Mouse (Mus musculus): Measurements from ENCODE around the gene Mta1. TPM values are rescaled to one million over a fixed set of nuclear protein-coding genes. Genes with fewer than 3 reads are reported as not detected.

Mta1 gene
- 13.4 and 14.6 TPM in 2 replicates for polyA plus RNA-seq (2015; fragmentation: Nextera tagmentation; extraction: Ambion mirVana)

DNA sequence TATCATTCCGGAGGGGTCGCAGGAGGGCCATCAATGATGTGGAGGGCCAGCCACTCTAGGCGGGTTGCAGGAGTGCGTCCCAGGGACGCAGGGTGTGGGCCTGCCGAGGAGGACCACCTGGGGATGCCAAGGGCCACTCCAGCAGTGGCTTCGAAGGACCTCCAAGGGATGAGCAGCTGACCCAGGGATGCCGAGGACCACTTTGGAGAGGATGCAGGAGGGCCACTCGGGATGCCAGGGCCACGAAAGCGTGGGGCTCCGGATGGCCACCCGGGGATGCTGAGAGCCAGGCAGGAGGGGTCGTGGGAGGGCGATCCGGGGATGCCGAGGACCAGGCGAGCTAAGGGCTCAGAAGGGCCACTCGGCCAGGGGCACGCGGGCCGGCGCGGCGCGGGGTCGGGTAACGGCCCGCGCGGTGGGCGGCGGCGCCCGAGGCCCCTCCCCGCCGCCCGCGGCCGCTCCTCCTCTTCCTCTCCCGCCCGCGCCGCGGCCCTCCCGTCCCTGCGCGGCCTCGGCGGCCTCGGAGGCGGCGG is at the start of gene Mta1:
Gene Mta1, plus strand, starts transcription at position 530 of the 533 bp plus-strand sequence.
- 0% methylated on average over 13 of the region's 53 CpGs for WGBS
- ATAC-seq = peak; percentile 60
- Histone ChIP-seq H3K4me2 (ENCODE audit: low read length) (peak within 1 kb of the TSS; percentile 98), H3K9me3 (ENCODE audit: control insufficient read depth, low read length) (no peaks in the 10 kb centered on the region), H3K27me3 (replicated peaks; ENCODE audit: control insufficient read depth, insufficient read depth, low read length) (no peaks in the 10 kb centered on the region), H3K4me3 (ENCODE audit: low read length) (peak within 1 kb of the TSS; percentile 96), H3K27ac (ENCODE audit: low read depth, low read length) (peak within 1 kb of the TSS; percentile 87), H3K36me3 (ENCODE audit: control insufficient read depth, insufficient read depth, low read length) (no peaks in the 10 kb centered on the region), H3K9ac (ENCODE audit: low read depth, low read length) (peak within 1 kb of the TSS; percentile 99), H3K4me1 (ENCODE audit: control insufficient read depth, insufficient read depth, low read depth, low read length) (peaks cover 35% of the 10 kb centered on the region)

DNA sequence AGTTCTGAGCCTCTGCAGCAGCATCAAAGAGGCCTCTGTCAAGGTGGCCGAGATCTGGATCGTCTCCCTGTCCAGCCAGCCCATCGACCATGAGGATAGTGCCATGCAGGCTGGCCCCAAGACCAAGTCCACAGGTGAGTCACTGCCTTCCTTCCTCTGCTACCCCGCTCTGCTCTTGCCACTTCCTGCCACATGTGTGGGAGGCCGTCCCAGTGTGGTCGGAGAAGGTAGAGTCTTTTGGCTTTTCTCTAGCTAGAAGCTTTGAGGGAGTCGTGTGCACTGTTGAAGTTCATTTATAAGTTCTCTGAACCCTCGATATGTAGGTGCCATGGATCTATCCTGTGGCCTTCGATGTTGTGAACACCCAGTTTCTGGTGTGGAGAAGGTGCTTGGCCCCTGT is 48.2 kb upstream of the Mta1 start:
- no peak for ATAC-seq
- no peak overlapping the region for H3K27ac ChIP-seq (ENCODE audit: low read depth, low read length)
- no peak overlapping the region for H3K4me2 ChIP-seq (ENCODE audit: low read length)
- WGBS = 93% methylated on average over 9 of the region's 9 CpGs
- no peaks in the 10 kb centered on the region for H3K4me1 ChIP-seq (ENCODE audit: control insufficient read depth, insufficient read depth, low read depth, low read length)
- H3K9me3 ChIP-seq (ENCODE audit: control insufficient read depth, low read length) = no peaks in the 10 kb centered on the region
- H3K36me3 ChIP-seq (ENCODE audit: control insufficient read depth, insufficient read depth, low read length) = peaks cover 46% of the 10 kb centered on the region
- H3K9ac ChIP-seq (ENCODE audit: low read depth, low read length) = no peak overlapping the region
- no peaks in the 10 kb centered on the region for H3K27me3 ChIP-seq (replicated peaks; ENCODE audit: control insufficient read depth, insufficient read depth, low read length)
- no peak overlapping the region for H3K4me3 ChIP-seq (ENCODE audit: low read length)

DNA sequence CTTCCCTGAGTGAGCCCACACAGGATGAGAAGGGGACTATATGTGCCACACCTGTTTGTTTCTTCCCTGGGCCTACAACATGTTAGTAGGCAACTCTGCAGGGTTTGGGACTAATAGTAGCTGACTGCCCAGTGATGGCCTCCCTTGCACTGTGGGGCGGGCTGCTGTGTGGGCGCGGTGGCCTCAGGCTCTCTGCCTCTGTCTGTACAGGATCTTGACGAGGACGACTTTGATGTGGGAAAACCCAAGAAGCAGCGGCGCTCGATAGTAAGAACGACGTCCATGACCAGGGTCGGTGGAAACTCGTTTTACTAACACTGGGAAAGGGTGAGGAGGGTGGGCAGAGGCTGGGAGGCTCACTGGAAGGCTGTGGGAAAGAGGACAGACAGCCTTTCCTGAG is 47.4 kb upstream of the Mta1 start:
- ATAC-seq = no peak
- Histone ChIP-seq H3K4me3 (ENCODE audit: low read length) (no peak overlapping the region), H3K4me1 (ENCODE audit: control insufficient read depth, insufficient read depth, low read depth, low read length) (no peaks in the 10 kb centered on the region), H3K27ac (ENCODE audit: low read depth, low read length) (no peak overlapping the region), H3K36me3 (ENCODE audit: control insufficient read depth, insufficient read depth, low read length) (peaks cover 42% of the 10 kb centered on the region), H3K9me3 (ENCODE audit: control insufficient read depth, low read length) (no peaks in the 10 kb centered on the region), H3K4me2 (ENCODE audit: low read length) (no peak overlapping the region), H3K27me3 (replicated peaks; ENCODE audit: control insufficient read depth, insufficient read depth, low read length) (no peaks in the 10 kb centered on the region), H3K9ac (ENCODE audit: low read depth, low read length) (no peak overlapping the region)
- 94% methylated on average over 12 of the region's 12 CpGs for WGBS

DNA sequence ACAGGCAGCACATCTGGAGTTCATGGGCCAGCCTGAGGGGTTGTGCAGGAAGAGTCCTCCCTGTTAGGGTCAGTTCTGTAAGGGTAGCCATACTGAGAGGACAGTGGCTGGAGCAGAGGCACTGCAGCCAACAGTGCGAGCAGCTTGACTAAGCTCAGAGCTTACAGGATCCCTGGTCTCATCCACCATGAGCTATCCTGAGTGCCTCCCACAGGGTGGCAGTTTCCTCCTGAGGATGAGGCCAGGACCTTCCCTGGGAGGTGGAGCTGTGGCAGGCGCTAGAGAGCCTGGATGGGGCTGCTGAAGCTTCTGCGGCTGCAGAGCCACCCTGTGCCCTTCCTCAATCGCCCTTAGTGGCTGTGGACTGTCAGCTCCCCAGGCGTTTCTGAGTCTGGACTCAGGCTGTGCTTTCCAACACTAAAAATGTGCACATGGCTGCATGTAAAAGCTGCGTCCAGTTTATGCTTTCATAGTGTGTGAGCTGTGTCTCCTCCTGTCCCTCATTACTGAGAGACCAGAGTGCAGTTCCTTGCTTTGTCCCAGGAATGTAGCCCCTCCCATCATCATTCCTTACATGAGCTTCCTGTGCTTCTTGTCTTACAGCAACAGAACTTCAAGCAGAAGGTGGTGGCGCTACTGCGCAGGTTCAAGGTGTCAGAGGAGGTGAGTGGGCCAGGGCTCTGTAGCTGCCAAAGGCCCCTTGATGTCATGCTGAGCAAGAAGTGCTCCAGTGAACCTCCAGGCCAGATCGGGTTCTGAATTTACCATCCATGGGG is 46.3 kb upstream of the Mta1 start:
- no peaks in the 10 kb centered on the region for H3K4me1 ChIP-seq (ENCODE audit: control insufficient read depth, insufficient read depth, low read depth, low read length)
- no peak overlapping the region for H3K4me3 ChIP-seq (ENCODE audit: low read length)
- no peak overlapping the region for H3K27ac ChIP-seq (ENCODE audit: low read depth, low read length)
- H3K9me3 ChIP-seq (ENCODE audit: control insufficient read depth, low read length) = no peaks in the 10 kb centered on the region
- H3K36me3 ChIP-seq (ENCODE audit: control insufficient read depth, insufficient read depth, low read length) = peaks cover 35% of the 10 kb centered on the region
- H3K27me3 ChIP-seq (replicated peaks; ENCODE audit: control insufficient read depth, insufficient read depth, low read length) = no peaks in the 10 kb centered on the region
- WGBS = 70% methylated on average over 9 of the region's 9 CpGs
- ATAC-seq = no peak
- no peak overlapping the region for H3K4me2 ChIP-seq (ENCODE audit: low read length)
- no peak overlapping the region for H3K9ac ChIP-seq (ENCODE audit: low read depth, low read length)

DNA sequence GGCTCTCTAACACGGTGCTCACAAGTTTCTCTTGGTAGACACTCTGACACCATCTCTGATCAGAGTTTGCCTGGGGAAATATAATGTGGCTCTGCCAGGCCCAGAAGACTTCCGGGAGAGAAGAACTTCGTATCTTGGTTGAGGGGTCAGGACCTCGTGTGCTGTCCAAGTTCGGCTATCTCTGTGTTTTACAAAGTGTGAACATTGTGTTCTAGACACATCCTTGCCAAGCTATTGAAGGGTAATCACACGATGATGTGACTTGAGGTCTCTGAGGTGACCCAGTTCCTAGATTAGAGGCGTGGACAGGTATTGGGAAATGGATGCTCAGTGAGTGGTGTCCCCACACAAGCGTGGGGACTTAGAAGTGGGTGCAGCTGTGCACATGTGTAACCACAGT is 42.0 kb upstream of the Mta1 start:
- Histone ChIP-seq H3K27me3 (replicated peaks; ENCODE audit: control insufficient read depth, insufficient read depth, low read length) (no peaks in the 10 kb centered on the region), H3K4me3 (ENCODE audit: low read length) (no peak overlapping the region), H3K36me3 (ENCODE audit: control insufficient read depth, insufficient read depth, low read length) (peaks cover 42% of the 10 kb centered on the region), H3K9ac (ENCODE audit: low read depth, low read length) (no peak overlapping the region), H3K27ac (ENCODE audit: low read depth, low read length) (no peak overlapping the region), H3K4me2 (ENCODE audit: low read length) (no peak overlapping the region), H3K4me1 (ENCODE audit: control insufficient read depth, insufficient read depth, low read depth, low read length) (no peaks in the 10 kb centered on the region), H3K9me3 (ENCODE audit: control insufficient read depth, low read length) (no peaks in the 10 kb centered on the region)
- 96% methylated on average over 8 of the region's 8 CpGs for WGBS
- ATAC-seq = no peak

DNA sequence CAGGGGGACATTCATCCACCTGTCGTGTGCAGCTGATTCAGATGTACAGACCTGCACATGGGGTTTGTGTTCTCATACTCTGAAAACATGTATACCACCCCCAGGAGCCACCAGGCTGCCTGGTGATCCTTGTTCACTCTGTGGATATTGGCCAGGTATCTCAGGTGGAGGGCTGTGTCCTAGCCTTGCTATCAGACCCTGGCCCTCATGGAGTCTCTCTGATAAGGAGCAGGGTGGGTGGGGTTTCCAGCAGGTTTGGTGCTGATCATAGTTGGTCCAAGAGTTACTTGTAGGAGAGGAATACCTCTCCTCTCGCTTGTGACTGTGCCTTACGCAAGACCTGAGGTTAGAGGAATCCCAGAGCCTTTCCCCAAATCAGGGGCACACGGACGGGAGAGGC is 37.9 kb upstream of the Mta1 start:
- Histone ChIP-seq H3K9ac (ENCODE audit: low read depth, low read length) (no peak overlapping the region), H3K27ac (ENCODE audit: low read depth, low read length) (no peak overlapping the region), H3K4me3 (ENCODE audit: low read length) (no peak overlapping the region), H3K27me3 (replicated peaks; ENCODE audit: control insufficient read depth, insufficient read depth, low read length) (no peaks in the 10 kb centered on the region), H3K9me3 (ENCODE audit: control insufficient read depth, low read length) (no peaks in the 10 kb centered on the region), H3K36me3 (ENCODE audit: control insufficient read depth, insufficient read depth, low read length) (peaks cover 49% of the 10 kb centered on the region), H3K4me1 (ENCODE audit: control insufficient read depth, insufficient read depth, low read depth, low read length) (no peaks in the 10 kb centered on the region), H3K4me2 (ENCODE audit: low read length) (no peak overlapping the region)
- ATAC-seq = no peak
- WGBS = 91% methylated on average over 5 of the region's 5 CpGs

DNA sequence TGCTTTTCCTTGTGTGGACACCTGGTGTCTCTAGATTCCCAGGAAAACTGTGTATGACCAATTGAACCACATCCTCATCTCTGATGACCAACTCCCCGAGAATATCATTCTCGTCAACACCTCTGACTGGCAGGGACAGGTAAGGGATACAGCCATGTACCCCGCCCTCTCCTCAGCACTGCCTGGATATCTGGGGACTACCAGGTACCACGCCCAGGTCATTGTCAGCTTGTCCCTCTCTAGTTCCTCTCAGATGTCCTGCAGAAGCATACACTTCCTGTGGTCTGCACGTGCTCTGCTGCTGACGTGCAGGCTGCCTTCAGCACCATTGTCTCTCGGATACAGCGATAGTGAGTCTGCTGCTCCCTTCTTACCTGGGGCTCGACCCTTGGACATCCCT is 36.5 kb upstream of the Mta1 start:
- Histone ChIP-seq H3K27ac (ENCODE audit: low read depth, low read length) (no peak overlapping the region), H3K4me1 (ENCODE audit: control insufficient read depth, insufficient read depth, low read depth, low read length) (no peaks in the 10 kb centered on the region), H3K9me3 (ENCODE audit: control insufficient read depth, low read length) (no peaks in the 10 kb centered on the region), H3K27me3 (replicated peaks; ENCODE audit: control insufficient read depth, insufficient read depth, low read length) (no peaks in the 10 kb centered on the region), H3K36me3 (ENCODE audit: control insufficient read depth, insufficient read depth, low read length) (peaks cover 49% of the 10 kb centered on the region), H3K9ac (ENCODE audit: low read depth, low read length) (no peak overlapping the region), H3K4me3 (ENCODE audit: low read length) (no peak overlapping the region), H3K4me2 (ENCODE audit: low read length) (no peak overlapping the region)
- ATAC-seq = no peak
- WGBS = 98% methylated on average over 9 of the region's 9 CpGs

DNA sequence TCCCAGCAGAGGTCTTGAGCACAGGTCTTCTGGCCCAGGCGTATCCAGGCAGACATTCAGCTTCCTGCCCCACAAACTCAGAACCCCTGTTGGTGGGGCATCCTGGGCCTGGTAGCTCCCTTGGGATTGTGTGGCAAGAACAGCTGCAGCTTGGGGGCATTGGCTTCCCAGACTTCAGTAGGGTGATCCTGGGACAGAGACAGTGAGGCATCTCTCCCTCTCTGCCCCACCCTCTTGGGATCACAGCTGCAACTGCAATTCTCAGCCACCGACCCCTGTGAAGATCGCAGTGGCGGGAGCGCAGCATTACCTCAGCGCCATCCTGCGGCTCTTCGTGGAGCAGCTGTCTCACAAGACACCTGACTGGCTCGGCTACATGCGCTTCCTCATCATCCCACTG is 35.9 kb upstream of the Mta1 start:
- H3K9ac ChIP-seq (ENCODE audit: low read depth, low read length) = no peak overlapping the region
- H3K36me3 ChIP-seq (ENCODE audit: control insufficient read depth, insufficient read depth, low read length) = peaks cover 49% of the 10 kb centered on the region
- H3K4me2 ChIP-seq (ENCODE audit: low read length) = no peak overlapping the region
- H3K27me3 ChIP-seq (replicated peaks; ENCODE audit: control insufficient read depth, insufficient read depth, low read length) = no peaks in the 10 kb centered on the region
- no peak overlapping the region for H3K4me3 ChIP-seq (ENCODE audit: low read length)
- no peaks in the 10 kb centered on the region for H3K4me1 ChIP-seq (ENCODE audit: control insufficient read depth, insufficient read depth, low read depth, low read length)
- WGBS = 81% methylated on average over 10 of the region's 10 CpGs
- no peaks in the 10 kb centered on the region for H3K9me3 ChIP-seq (ENCODE audit: control insufficient read depth, low read length)
- H3K27ac ChIP-seq (ENCODE audit: low read depth, low read length) = no peak overlapping the region
- no peak for ATAC-seq

DNA sequence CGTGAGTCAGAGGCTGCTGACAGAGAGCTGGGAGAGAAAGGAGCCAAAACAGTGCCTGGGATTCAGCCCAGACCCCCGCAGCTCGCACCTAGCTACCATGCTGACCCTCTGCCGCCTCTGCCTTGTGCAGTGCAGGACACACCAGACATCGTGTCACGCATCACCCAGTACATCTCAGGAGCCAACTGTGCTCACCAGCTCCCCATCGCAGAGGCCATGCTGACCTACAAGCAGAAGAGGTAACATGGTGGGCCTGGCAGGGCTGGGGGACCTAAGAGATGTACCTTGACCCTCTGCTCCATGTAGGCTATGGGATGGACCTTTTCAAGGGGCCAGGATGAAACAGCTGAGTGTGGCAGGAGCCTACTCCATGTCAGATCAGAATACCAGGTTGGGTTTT is 34.4 kb upstream of the Mta1 start:
- Histone ChIP-seq H3K36me3 (ENCODE audit: control insufficient read depth, insufficient read depth, low read length) (peaks cover 39% of the 10 kb centered on the region), H3K9ac (ENCODE audit: low read depth, low read length) (no peak overlapping the region), H3K4me2 (ENCODE audit: low read length) (no peak overlapping the region), H3K27ac (ENCODE audit: low read depth, low read length) (no peak overlapping the region), H3K4me3 (ENCODE audit: low read length) (no peak overlapping the region), H3K27me3 (replicated peaks; ENCODE audit: control insufficient read depth, insufficient read depth, low read length) (no peaks in the 10 kb centered on the region), H3K9me3 (ENCODE audit: control insufficient read depth, low read length) (no peaks in the 10 kb centered on the region), H3K4me1 (ENCODE audit: control insufficient read depth, insufficient read depth, low read depth, low read length) (no peaks in the 10 kb centered on the region)
- no peak for ATAC-seq
- 96% methylated on average over 7 of the region's 7 CpGs for WGBS
